In the genomic region with DNA sequence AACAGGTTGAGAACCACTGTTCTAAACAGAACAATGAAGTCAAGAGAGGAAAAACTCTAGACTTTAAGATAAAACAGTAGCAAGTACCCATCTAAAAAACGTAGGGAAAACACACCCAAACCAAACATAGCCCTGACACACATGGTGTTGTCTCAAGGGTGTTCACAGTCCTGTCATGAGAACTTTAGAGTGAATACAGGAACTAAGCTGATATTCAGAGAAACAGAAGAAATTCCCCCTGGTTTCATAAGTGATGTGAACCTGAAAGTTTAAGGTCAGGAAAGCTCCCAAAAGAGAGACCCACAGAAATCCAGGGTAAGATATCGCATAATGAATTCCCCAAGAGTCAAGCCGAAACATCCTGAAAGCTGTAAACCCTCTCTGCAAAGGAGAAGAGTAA, we compare ENCODE assay signal across 19 mouse cellular contexts.
DNase-seq lines count a peak whose midpoint lies in the region; ATAC-seq and TF ChIP-seq lines count a peak whose summit lies in the region.
"Had no signal": no experiment of that assay in that cellular context is flagged by ENCODE, and none has a peak within 500 bp of the region (broad histone marks: within the 10 kb centered on the region; RNA-seq: fewer than 3 reads in every experiment).

No protein-coding gene starts in this region.

- peak; percentile 62; the same call in 1 of the 2 replicates for TF ChIP-seq EP300 in CH12.LX (IDR thresholded peaks at IDR 0.05; ENCODE audit: low read length)

- no peaks in the 10 kb centered on the region for H3K27me3 ChIP-seq in heart, embryonic 15.5 days
- no peaks in the 10 kb centered on the region for H3K27me3 ChIP-seq in CH12.LX (replicated peaks)
- H3K27me3 ChIP-seq: embryonic facial prominence, embryonic 15.5 days; forebrain, embryonic 12.5 days; intestine, embryonic 15.5 days; limb, embryonic 13.5 days; midbrain, embryonic 15.5 days; stomach, embryonic 15.5 days had no signal

- no peaks in the 10 kb centered on the region for H3K36me3 ChIP-seq in heart, embryonic 15.5 days
- peaks cover 0 to 8% of the 10 kb centered on the region in 2 experiments for H3K36me3 ChIP-seq in CH12.LX (replicated peaks in 1 of 2; ENCODE audit: control insufficient read depth in 1 of 2, insufficient read depth in 1 of 2, low read length in 1 of 2)
- H3K36me3 ChIP-seq: embryonic facial prominence, embryonic 10.5 days; embryonic facial prominence, embryonic 15.5 days; forebrain, embryonic 12.5 days; intestine, embryonic 15.5 days; limb, embryonic 13.5 days; midbrain, embryonic 15.5 days; stomach, embryonic 15.5 days had no signal

- H3K4me2 ChIP-seq in heart, embryonic 15.5 days: no peak overlapping the region
- H3K4me2 ChIP-seq in CH12.LX (ENCODE audit: insufficient read depth, low read depth, poor library complexity, severe bottlenecking): peak overlapping the region; percentile 84
- H3K4me2 ChIP-seq: embryonic facial prominence, embryonic 15.5 days; forebrain, embryonic 12.5 days; intestine, embryonic 15.5 days; limb, embryonic 13.5 days; liver, embryonic 11.5 days; midbrain, embryonic 15.5 days; stomach, embryonic 15.5 days had no signal

- no peak for TF ChIP-seq CTCF in CH12.LX (conservative IDR thresholded peaks at IDR 0.05 in 1 of 2, IDR thresholded peaks at IDR 0.05 in 1 of 2; ENCODE audit: low read depth in 2 of 2, low read length in 2 of 2)

- no peak for DNase-seq in heart, postnatal 14 days
- DNase-seq in A20 (ENCODE audit: low read depth, low spot score) (peak; percentile 49), CH12.LX (ENCODE audit: extremely low read depth) (peak; percentile 50)
- DNase-seq in naive thymus-derived CD4-positive, alpha-beta T cell, adult 2 months (ENCODE audit: low read depth): peak; percentile 14
- DNase-seq in lung, adult 18-20 months: no peak
- DNase-seq in c-Kit-positive CD71-positive TER-119-positive erythroid progenitor cells, embryonic 14.5 days (ENCODE audit: low spot score): no peak
- DNase-seq: forebrain, postnatal 0 days; right cerebral cortex, postnatal 4 days had no signal

- no peak for TF ChIP-seq POLR2A in CH12.LX (IDR thresholded peaks at IDR 0.05; ENCODE audit: low read depth, low read length)

- H3K27ac ChIP-seq in heart, embryonic 15.5 days: peak overlapping the region; percentile 38; the same call in 1 of the 2 replicates
- H3K27ac ChIP-seq in CH12.LX (ENCODE audit: insufficient read depth, low read depth): peak overlapping the region; percentile 41; the same call in 1 of the 2 replicates
- H3K27ac ChIP-seq: embryonic facial prominence, embryonic 10.5 days; embryonic facial prominence, embryonic 15.5 days; forebrain, embryonic 12.5 days; layer of hippocampus, adult 2 months; left cerebral cortex, adult 2 months; midbrain, embryonic 15.5 days; stomach, embryonic 15.5 days had no signal

- ATAC-seq in heart, embryonic 15.5 days (replicated peaks; ENCODE audit: insufficient number of reproducible peaks, insufficient read depth, low FRiP score, low read depth): no peak
- ATAC-seq: forebrain, postnatal 0 days; intestine, embryonic 15.5 days had no signal

- H3K9ac ChIP-seq in heart, embryonic 15.5 days: no peak overlapping the region
- H3K9ac ChIP-seq in CH12.LX (ENCODE audit: insufficient read depth, low read depth): no peak overlapping the region
- H3K9ac ChIP-seq: embryonic facial prominence, embryonic 15.5 days; forebrain, embryonic 12.5 days; forebrain, postnatal 0 days; intestine, embryonic 15.5 days; limb, embryonic 13.5 days; midbrain, embryonic 15.5 days; stomach, embryonic 15.5 days had no signal

- H3K9me3 ChIP-seq in heart, embryonic 15.5 days (replicated peaks): no peaks in the 10 kb centered on the region
- no peaks in the 10 kb centered on the region for H3K9me3 ChIP-seq in CH12.LX (replicated peaks; ENCODE audit: low read length)
- H3K9me3 ChIP-seq: embryonic facial prominence, embryonic 10.5 days; embryonic facial prominence, embryonic 15.5 days; forebrain, embryonic 12.5 days; intestine, embryonic 15.5 days; limb, embryonic 13.5 days; midbrain, embryonic 15.5 days; stomach, embryonic 15.5 days had no signal

- intact Hi-C loops in heart, postnatal 14 days (cut with DNase I): no loop called here

- no peak for TF ChIP-seq RAD21 in CH12.LX (IDR thresholded peaks at IDR 0.05; ENCODE audit: low read depth, low read length)

- in situ Hi-C loops in CH12.LX (cut with MboI; ENCODE audit: low pct_ligation_motif_present, low pct_unique_long_range_greater_than_20kb, low sequenced_read_pairs): no loop called here

- dilution Hi-C loops in CH12.LX (cut with MboI; ENCODE audit: extremely low pct_ligation_motif_present, extremely low pct_unique_long_range_greater_than_20kb, low sequenced_read_pairs): no loop called here

- WGBS in heart, embryonic 15.5 days: 65% methylated on average over 3 of the region's 3 CpGs

- no peak overlapping the region for H3K4me3 ChIP-seq in heart, embryonic 15.5 days
- H3K4me3 ChIP-seq in CH12.LX (replicated peaks in 1 of 3; ENCODE audit: low read depth in 2 of 3, low read length in 2 of 3, poor library complexity in 1 of 3): no peak overlapping the region
- H3K4me3 ChIP-seq: embryonic facial prominence, embryonic 10.5 days; embryonic facial prominence, embryonic 15.5 days; forebrain, embryonic 12.5 days; intestine, embryonic 15.5 days; layer of hippocampus, adult 2 months; left cerebral cortex, adult 2 months; limb, embryonic 13.5 days; midbrain, embryonic 15.5 days; stomach, embryonic 15.5 days had no signal

- no peaks in the 10 kb centered on the region for H3K79me2 ChIP-seq in CH12.LX (replicated peaks; ENCODE audit: control insufficient read depth, extremely low read depth, insufficient read depth, poor library complexity, severe bottlenecking)

- peaks cover 29% of the 10 kb centered on the region for H3K4me1 ChIP-seq in heart, embryonic 15.5 days (replicated peaks)
- peaks cover 16 to 55% of the 10 kb centered on the region in 2 experiments for H3K4me1 ChIP-seq in CH12.LX (ENCODE audit: control insufficient read depth in 1 of 2, insufficient read depth in 2 of 2)

TF ChIP-seq in CH12.LX, 34 proteins besides CTCF, POLR2A, EP300 and RAD21:
- TF ChIP-seq HCFC1 (IDR thresholded peaks at IDR 0.05; ENCODE audit: low read depth, low read length) (no peak), SMC3 (IDR thresholded peaks at IDR 0.05; ENCODE audit: low read depth, low read length) (no peak; the same call in 1 of the 2 replicates), ZC3H11A (IDR thresholded peaks at IDR 0.05; ENCODE audit: low read depth, low read length) (no peak), NELFE (IDR thresholded peaks at IDR 0.05; ENCODE audit: low read depth, low read length) (no peak), JUN (IDR thresholded peaks at IDR 0.05; ENCODE audit: insufficient read depth, low read depth, low read length) (no peak), JUND (conservative IDR thresholded peaks at IDR 0.05; ENCODE audit: low read depth, low read length) (no peak), IRF4 (IDR thresholded peaks at IDR 0.05; ENCODE audit: low read depth, low read length) (peak; percentile 75; the same call in 1 of the 2 replicates), USF1 (IDR thresholded peaks at IDR 0.05; ENCODE audit: low read depth, low read length) (no peak), UBTF (IDR thresholded peaks at IDR 0.05; ENCODE audit: low read depth, low read length) (no peak), POLR2AphosphoS2 (IDR thresholded peaks at IDR 0.05; ENCODE audit: low read depth, low read length) (no peak), ELF1 (IDR thresholded peaks at IDR 0.05; ENCODE audit: low read depth, low read length) (no peak), NRF1 (IDR thresholded peaks at IDR 0.05; ENCODE audit: low read depth, low read length) (no peak), MEF2A (IDR thresholded peaks at IDR 0.05; ENCODE audit: borderline replicate concordance, low read depth, low read length) (peak; percentile 33; the same call in 1 of the 2 replicates), ZKSCAN1 (IDR thresholded peaks at IDR 0.05; ENCODE audit: borderline replicate concordance, low read depth, low read length) (no peak), MAX (IDR thresholded peaks at IDR 0.05; ENCODE audit: low read length) (peak; percentile 42; the same call in 1 of the 2 replicates), MAFK (IDR thresholded peaks at IDR 0.05; ENCODE audit: insufficient replicate concordance, low read length) (no peak), RCOR1 (conservative IDR thresholded peaks at IDR 0.05; ENCODE audit: low read depth, low read length) (no peak), MAZ (IDR thresholded peaks at IDR 0.05; ENCODE audit: low read depth, low read length) (no peak), PAX5 (IDR thresholded peaks at IDR 0.05; ENCODE audit: low read length) (no peak), BHLHE40 (IDR thresholded peaks at IDR 0.05; ENCODE audit: low read depth, low read length) (peak; percentile 27; the same call in 1 of the 2 replicates), MXI1 (IDR thresholded peaks at IDR 0.05; ENCODE audit: low read depth, low read length) (0 out of 2 replicates have a peak, but pooled peaks have one; percentile 39), TCF12 (IDR thresholded peaks at IDR 0.05; ENCODE audit: low read depth, low read length) (peak; percentile 23; the same call in 1 of the 2 replicates), ETS1 (conservative IDR thresholded peaks at IDR 0.05; ENCODE audit: low read depth, low read length) (peak; percentile 77), ZMIZ1 (IDR thresholded peaks at IDR 0.05; ENCODE audit: low read depth, low read length) (no peak), MYC (IDR thresholded peaks at IDR 0.05; ENCODE audit: low read depth, low read length) (no peak), ZNF384 (IDR thresholded peaks at IDR 0.05; ENCODE audit: low read depth, low read length) (no peak), USF2 (conservative IDR thresholded peaks at IDR 0.05; ENCODE audit: low read depth, low read length) (no peak), GABPA (IDR thresholded peaks at IDR 0.05; ENCODE audit: insufficient replicate concordance, low read depth, low read length) (no peak), CHD2 (IDR thresholded peaks at IDR 0.05; ENCODE audit: low read length) (no peak), SIN3A (IDR thresholded peaks at IDR 0.05; ENCODE audit: low read length) (0 out of 2 replicates have a peak, but pooled peaks have one; percentile 31), E2F4 (IDR thresholded peaks at IDR 0.05; ENCODE audit: insufficient replicate concordance, low read depth, low read length) (no peak), KAT2A (IDR thresholded peaks at IDR 0.05; ENCODE audit: insufficient replicate concordance, low read length) (no peak), CHD1 (IDR thresholded peaks at IDR 0.05; ENCODE audit: low read depth, low read length) (no peak), TBP (conservative IDR thresholded peaks at IDR 0.05; ENCODE audit: low read depth, low read length) (no peak)

Comparison
In these comparisons a context has a peak if more than half of its experiments do, and no peak if none do; other contexts are left out.
1. DNase-seq: peak in A20 (single experiment), CH12.LX (single experiment) and naive thymus-derived CD4-positive, alpha-beta T cell, adult 2 months (single experiment); none in heart, postnatal 14 days (0 of 2), lung, adult 18-20 months (0 of 2) and c-Kit-positive CD71-positive TER-119-positive erythroid progenitor cells, embryonic 14.5 days (single experiment).